Mouse (Mus musculus): Measurements from ENCODE around the gene Tmem132d.

Tmem132d gene

DNA sequence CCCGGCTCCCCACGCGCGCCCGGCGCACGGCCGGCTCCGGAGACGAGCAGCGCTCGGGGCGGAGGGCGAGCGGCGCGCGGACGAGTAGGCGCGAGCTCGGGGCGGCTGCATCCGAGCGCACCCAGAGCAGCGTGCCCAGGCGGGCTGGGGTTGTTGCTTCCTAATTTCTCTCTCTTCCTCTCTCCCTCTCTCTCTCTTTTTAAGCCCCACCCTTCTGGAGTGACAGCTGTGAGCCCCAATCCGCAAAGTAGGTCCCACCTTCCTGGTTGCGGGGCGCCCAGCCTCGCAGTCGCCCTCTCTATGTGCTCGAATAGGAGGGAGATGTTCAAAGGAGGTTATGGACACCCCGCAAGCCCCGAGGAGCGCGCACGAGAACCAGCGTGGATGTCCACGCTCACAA is at the start of gene Tmem132d:
Tmem132d (minus strand) TSS at position 162 of the 400 bp plus-strand sequence.
- DNase-seq: no peak

DNA sequence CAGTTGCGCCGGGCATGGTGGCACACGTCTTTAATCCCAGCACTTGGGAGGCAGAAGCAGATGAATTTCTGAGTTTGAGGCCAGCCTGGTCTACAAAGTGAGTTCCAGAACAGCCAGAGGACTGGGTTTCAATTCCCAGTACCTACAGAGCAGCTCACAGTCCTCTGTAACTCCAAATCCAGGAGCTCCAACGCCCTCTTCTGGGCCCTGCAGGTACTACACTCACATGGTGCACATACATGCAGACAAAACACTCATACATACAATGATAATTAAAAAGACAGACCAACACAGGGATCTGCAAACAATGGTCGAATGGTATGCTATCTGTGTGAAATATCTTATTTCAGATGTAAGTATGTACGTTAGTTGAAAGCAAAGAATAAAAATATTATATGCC is 47.9 kb upstream of the Tmem132d start:
- DNase-seq: no peak

DNA sequence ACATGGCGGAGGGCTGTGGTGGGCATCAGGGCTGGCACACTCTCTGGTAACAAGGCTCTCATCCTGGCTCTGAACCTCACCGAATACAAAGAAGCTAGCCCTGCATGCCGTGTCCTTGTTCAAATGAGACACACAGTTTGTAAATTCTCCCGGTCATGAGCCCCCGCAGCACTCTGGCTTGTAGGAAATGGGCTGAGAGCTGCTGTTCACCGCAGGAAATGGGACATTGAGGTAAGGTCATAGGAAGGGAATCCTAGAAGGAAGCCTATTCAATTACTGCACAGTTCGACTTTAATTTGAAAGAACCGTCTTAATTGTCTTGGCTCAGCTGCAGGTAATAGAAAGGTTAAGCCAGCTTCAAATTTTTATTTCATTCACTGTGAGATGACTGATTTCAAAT is 42.5 kb upstream of the Tmem132d start:
- DNase-seq: no peak

GRCm38 (mm10) chr5:128469812-128470211 is 36.9 kb upstream of the Tmem132d start:
- no peak for DNase-seq

GRCm38 (mm10) chr5:128464514-128464913 is 31.6 kb upstream of the Tmem132d start:
- no peak for DNase-seq

GRCm38 (mm10) chr5:128460605-128461004 is 27.7 kb upstream of the Tmem132d start:
- DNase-seq: no peak

DNA sequence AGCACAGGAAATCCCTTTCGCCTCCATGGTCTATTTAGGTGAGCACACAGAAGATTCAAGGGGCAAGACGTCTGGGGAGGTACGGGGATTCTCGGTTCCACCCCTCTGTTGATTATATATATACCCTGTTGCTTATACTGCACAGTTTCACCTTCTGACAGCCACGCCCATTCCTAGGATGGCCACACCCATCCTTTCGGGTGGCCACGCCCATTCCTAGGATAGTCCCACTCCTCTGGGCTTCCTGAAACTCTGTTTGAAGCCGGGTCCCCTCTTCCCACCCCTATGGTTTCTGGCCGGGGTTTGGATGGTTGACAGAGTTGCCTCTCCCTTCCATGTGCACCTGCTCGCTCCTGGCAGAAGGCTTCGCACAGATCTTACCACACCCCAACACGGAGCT is 22.9 kb upstream of the Tmem132d start:
- no peak for DNase-seq

GRCm38 (mm10) chr5:128452196-128452595 is 19.3 kb upstream of the Tmem132d start:
- DNase-seq: no peak

DNA sequence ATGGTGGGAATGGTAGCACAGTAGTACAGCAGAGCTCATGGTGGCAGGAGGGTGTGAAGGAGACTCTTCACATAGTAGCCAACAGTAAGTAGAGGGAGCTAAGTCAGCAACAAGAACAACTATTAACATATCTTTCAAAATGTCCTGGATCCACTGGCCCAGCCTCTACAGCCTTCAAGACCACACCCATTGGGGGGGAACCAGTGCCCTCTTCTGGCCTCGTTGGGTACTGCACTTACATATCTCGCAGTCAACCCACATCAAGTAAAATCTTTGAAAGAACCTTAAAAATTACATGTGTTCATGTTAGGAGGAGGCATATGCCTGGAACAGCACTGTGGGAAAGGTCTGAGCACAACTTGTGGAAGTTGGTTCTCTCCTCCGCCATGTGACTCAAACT is 17.9 kb upstream of the Tmem132d start:
- no peak for DNase-seq

DNA sequence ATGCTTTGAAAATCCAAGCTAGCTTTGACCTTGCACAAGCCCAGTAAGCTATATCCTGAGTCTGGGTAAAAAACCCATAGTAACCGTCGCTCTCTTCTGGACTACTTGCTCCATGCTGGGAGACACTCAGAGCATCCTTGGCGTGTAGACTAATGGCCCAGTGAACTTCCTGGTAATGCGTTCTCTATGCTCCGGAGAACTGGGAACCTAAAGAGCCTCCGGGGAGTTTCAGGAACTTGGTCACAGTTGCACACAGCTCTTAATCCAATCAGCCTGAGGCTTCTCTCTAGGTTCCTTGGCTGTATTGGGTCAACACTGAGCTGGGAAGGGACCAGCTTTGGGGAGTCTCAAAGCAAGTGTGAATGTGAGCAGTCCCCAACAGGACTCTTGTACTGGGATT is 12.0 kb upstream of the Tmem132d start:
- DNase-seq: no peak

DNA sequence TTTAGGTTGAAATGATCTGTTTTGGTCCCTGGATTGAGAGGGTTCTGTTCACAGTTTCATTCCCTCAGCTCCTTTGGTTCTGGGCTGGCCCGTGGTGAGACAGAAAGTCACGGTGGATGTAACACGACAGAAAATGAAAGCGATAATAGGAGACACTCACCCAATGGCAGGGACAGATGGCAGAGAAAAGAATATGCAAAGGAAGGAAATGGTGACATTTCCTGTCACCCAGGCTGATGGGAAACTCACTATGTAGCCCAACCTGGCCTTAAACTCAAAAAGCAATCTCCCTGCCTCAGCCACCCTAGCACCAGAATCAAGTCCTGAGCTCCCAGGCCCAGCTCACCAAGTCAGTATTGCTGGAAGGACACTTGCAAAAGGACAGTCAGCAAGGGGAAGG is 11.0 kb upstream of the Tmem132d start:
- no peak for DNase-seq

DNA sequence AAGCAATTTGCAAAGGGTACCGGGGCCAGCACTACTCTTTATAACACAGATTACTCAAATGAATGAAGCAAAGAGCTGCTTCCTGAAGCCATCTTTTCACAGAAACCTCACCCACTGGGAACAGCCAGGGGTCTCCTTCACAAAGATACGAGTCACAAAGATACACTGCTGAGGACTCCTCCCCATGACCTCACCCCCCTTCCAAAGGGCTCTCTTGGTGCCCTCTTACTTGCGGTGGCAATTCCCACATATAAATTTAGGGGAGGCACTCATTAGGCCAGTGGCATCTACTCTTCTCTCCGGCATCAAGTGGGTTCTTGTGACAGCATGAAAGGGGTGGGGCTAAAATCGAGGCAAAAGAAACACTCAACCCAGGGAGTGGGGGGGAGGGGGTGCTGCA is 8.2 kb upstream of the Tmem132d start:
- DNase-seq: no peak

DNA sequence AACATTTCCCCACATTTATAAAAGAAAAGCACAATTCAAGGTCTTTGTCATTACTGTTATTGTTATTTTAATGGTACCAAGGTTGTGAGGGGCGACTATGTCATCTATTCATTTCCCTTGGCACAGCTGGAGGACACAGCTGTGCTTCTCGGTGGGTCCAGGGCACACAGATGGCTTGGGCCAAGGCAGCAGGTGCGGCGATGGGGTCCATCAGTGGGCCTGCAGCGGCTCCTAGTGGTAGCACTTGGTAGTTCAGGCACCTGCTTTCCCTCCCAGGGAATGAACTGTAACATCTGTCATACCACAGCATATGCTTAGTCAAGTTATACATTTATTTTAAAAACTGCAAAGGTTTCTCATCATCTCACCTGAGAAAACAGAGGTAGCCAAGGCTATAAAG is 7.0 kb upstream of the Tmem132d start:
- DNase-seq: peak; percentile 28 to 57

DNA sequence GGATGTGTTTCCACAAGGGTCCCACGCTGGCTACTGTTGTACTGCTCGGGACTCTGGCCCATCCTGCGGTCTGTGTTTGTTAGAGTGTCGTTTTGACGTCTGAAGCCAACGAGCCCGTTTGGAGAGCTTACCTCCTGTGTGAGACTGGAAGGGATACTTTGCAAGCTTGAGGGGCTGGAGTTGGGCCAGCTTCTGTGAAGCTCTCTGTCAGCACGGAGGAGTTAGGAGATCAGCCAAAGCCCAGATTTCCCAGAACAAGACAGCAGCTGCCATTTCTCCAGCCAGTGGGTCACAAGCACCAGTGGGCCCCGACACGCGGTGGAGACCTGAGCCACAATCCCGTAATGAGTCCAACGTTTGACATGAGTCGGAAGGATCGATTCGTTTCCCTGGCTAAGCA is 5.2 kb upstream of the Tmem132d start:
- DNase-seq: no peak

DNA sequence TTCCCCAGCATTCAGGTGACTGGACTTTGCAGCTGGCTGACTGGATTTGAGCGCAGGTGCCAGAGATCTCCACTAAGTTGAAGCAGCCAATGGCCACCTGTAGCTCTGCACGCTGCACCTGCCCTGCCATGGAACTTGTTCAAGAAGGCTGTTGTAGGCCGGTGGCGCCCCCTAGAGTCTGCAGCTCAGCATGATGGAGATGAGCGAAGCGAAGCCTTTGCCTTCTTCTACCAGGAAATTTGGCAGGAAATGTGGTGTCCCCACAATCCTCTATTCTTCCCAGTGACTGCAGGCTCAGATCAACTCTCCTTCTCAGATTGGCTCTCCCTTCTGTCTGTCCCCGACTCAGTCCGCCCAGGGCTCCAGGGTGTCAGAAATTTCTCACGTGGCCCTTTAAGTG is 4.0 kb upstream of the Tmem132d start:
- DNase-seq: peak; percentile 30 to 35

- DNase-seq: no peak
These were observed 2.8 kb upstream of the Tmem132d start for GRCm38 (mm10) chr5:128435683-128436082.

DNA sequence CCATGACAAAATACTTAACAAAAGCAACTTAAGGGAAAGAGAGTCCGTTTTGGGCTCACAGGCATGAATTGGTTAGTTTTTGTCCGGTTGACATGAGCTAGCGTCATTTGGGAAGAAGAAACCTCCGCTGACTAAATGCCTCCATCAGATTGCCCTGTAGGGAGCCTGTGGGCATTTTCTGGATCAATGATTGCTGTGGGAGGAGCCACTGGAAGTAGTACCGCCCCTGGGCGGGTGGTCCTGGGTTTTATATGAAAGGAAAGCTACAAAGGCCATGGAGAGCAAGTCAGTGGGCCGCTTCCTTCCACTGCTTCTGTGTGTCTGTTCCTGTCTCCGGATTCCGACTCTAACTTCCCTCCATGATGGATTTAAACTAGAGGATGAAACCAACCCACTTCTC is 909 bp upstream of the Tmem132d start:
- no peak for DNase-seq

- no peak for DNase-seq
These were observed 455 bp downstream of the Tmem132d start for GRCm38 (mm10) chr5:128432422-128432821.

GRCm38 (mm10) chr5:128424636-128425035 is 8.2 kb downstream of the Tmem132d start:
- no peak for DNase-seq

GRCm38 (mm10) chr5:128424213-128424612 is 8.7 kb downstream of the Tmem132d start:
- no peak for DNase-seq

DNA sequence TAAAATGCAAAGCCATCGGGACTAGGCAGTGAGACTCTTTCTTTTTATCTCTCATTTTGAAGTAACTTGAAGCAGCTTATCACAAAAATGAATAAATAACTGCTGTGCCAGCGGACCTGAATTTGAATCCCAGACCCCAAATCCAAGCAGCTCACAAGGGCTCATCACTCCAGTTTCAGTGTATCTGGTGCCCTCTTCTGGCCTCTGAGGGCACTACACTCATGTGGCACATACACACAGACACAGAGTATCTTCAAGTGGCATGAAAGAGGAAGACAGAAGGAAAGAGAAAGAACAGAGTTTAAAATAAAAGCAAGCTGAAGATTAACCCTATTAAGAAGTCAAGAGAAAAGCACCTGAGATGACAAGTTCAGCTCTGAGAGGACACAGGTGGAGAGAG is 10.8 kb downstream of the Tmem132d start:
- DNase-seq: no peak

DNA sequence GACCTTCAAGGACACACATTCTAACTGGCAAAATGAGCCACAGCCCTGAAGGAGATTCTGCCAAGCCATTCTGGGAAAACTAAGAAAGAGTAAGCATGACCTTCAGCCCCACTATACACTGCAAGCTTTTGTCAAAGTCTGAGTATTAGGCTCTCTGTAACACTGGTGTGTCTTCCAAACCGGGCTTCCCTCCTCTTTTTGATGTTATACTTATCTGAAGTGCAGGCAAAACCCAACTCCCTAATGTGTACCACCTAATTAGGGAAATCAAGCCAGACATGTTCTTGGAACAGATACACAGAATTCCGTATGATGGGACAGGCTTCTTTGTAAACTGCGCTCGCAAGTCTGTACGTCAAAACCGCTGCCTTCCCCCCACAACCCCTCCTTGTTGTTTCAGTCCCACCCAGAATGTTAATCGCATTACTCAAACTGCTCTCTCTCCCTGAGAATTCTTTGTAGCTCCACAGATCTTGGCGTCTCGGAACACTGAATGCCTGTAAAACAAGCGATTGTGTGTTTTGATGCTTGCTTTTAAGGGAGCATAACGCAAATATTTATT is 14.6 kb downstream of the Tmem132d start:
- no peak for DNase-seq

DNA sequence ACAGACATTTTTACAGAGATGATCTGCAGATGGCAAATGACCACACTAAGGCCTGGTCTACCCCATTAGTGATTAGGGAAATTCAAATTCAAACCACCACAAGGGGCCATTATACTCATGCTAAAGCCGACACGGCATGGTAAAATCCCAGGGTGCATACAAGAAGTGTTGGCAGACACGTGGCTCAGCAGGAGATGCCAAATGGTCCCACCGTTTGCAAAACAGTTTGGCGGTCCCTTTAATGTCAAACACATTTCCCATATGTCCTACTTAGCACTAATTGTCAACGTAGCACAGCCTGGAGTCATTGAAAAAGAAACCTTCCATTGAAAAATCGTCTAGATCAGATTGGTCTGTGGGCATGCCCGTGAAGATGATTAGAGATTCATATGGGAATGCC is 18.8 kb downstream of the Tmem132d start:
- DNase-seq: no peak

- DNase-seq: no peak
These were observed 20.6 kb downstream of the Tmem132d start for GRCm38 (mm10) chr5:128412306-128412705.

DNA sequence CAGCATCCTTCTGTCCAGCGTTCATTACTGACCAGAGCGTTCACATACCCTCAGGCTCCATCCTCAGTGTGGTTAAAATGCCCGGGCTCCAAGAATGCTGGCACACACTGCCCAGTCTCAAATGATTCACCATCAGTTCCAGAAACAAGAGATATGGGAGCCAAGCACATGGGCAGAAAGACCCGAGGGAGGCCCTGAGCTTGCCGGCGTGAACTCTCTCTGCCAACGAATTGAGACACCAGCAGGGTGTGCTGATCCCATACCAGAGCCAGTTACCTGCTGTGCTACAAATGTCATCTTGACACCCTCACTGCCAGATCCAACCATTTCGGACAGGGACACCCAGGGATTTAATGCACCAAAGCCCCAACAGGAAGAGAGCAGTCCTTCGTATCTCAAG is 25.3 kb downstream of the Tmem132d start:
- peak in 1 of 2 experiments; percentile 6 for DNase-seq

DNA sequence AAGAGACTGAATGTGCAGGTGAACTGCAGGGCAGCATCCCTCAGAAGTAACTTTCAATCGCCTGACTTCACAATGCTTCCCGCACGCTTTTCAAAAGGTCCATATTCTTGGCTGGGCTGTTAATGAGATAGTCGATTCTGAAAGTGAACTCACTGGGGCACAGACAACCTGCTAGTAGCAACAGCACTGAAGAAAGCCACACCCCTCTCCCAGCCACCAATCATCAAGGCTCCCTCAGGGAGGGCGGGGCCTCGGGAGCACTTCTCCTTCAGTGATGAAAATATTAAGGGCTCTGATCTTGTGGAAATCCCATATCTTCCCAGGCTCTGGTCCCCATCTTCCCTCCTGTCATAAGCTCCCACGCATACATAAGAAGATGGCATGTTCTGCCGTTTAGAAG is 27.8 kb downstream of the Tmem132d start:
- DNase-seq: no peak

Data from cerebellum, adult 18-20 months (tissue).